In genomic region chr2:153546972-153547371, GRCm38 (mm10) we compare ENCODE assay signal across 35 mouse cellular contexts. TPM values are rescaled to one million over a fixed set of nuclear protein-coding genes. Genes with fewer than 3 reads are reported as not detected.
DNase-seq lines count a peak whose midpoint lies in the region; ATAC-seq lines count a peak whose summit lies in the region.
"Had no signal": no experiment of that assay in that cellular context is flagged by ENCODE, and none has a peak within 500 bp of the region (broad histone marks: within the 10 kb centered on the region; RNA-seq: fewer than 3 reads in every experiment).

No protein-coding gene starts in this region.

- ATAC-seq in erythroblast, adult 5-6 weeks (replicated peaks; ENCODE audit: low FRiP score, poor library complexity, severe bottlenecking), result no peak
- peak; percentile 64 for ATAC-seq in intestine, embryonic 15.5 days
- peak; percentile 47 for ATAC-seq in liver, embryonic 13.5 days (ENCODE audit: low read depth)

- peak overlapping the region; percentile 28; the same call in 1 of the 2 replicates for H3K27ac ChIP-seq in intestine, embryonic 15.5 days
- peak overlapping the region; percentile 87 for H3K27ac ChIP-seq in liver, embryonic 13.5 days
- H3K27ac ChIP-seq: forebrain, embryonic 15.5 days; hindbrain, embryonic 13.5 days; limb, embryonic 10.5 days; limb, embryonic 15.5 days; lung, embryonic 15.5 days; midbrain, embryonic 12.5 days had no signal

- no peak overlapping the region for H3K9ac ChIP-seq in intestine, embryonic 15.5 days
- peak overlapping the region; percentile 59 for H3K9ac ChIP-seq in liver, embryonic 13.5 days
- H3K9ac ChIP-seq: forebrain, embryonic 15.5 days; hindbrain, embryonic 13.5 days; limb, embryonic 15.5 days; lung, embryonic 15.5 days; midbrain, embryonic 12.5 days had no signal

- peaks cover 84% of the 10 kb centered on the region for H3K4me1 ChIP-seq in erythroblast, embryonic 14.5 days (ENCODE audit: control insufficient read depth)
- H3K4me1 ChIP-seq in intestine, embryonic 15.5 days (replicated peaks), result peaks cover 22% of the 10 kb centered on the region
- H3K4me1 ChIP-seq in liver, embryonic 13.5 days (replicated peaks), result peaks cover 82% of the 10 kb centered on the region

- WGBS in intestine, embryonic 15.5 days, result 43% methylated on average over 4 of the region's 4 CpGs
- WGBS in liver, embryonic 13.5 days (ENCODE audit: insufficient replicate concordance), result 17% methylated on average over 4 of the region's 4 CpGs

- peak overlapping the region; percentile 19 for H3K4me3 ChIP-seq in erythroblast, embryonic 14.5 days (replicated peaks)
- H3K4me3 ChIP-seq in intestine, embryonic 15.5 days (replicated peaks), result no peak overlapping the region
- H3K4me3 ChIP-seq in liver, embryonic 13.5 days (replicated peaks), result 0 out of 2 replicates have a peak overlapping the region, but pooled peaks have one; percentile 12
- H3K4me3 ChIP-seq: forebrain, embryonic 10.5 days; forebrain, embryonic 15.5 days; hindbrain, embryonic 13.5 days; limb, embryonic 10.5 days; limb, embryonic 15.5 days; lung, embryonic 15.5 days; midbrain, embryonic 12.5 days had no signal

- no peaks in the 10 kb centered on the region for H3K36me3 ChIP-seq in erythroblast, embryonic 14.5 days (ENCODE audit: control insufficient read depth)
- no peaks in the 10 kb centered on the region for H3K36me3 ChIP-seq in intestine, embryonic 15.5 days
- H3K36me3 ChIP-seq in liver, embryonic 13.5 days, result no peaks in the 10 kb centered on the region
- H3K36me3 ChIP-seq: forebrain, embryonic 10.5 days; forebrain, embryonic 15.5 days; hindbrain, embryonic 13.5 days; limb, embryonic 10.5 days; limb, embryonic 15.5 days; lung, embryonic 15.5 days; midbrain, embryonic 12.5 days had no signal

- peak overlapping the region; percentile 29 for H3K4me2 ChIP-seq in intestine, embryonic 15.5 days (replicated peaks)
- H3K4me2 ChIP-seq in liver, embryonic 13.5 days, result peak overlapping the region; percentile 54
- H3K4me2 ChIP-seq: forebrain, embryonic 15.5 days; hindbrain, embryonic 13.5 days; limb, embryonic 15.5 days; lung, embryonic 15.5 days; midbrain, embryonic 12.5 days had no signal

- DNase-seq in kidney, postnatal 36 days, result peak; percentile 14 to 21
- DNase-seq in kidney, postnatal 10 days, result no peak
- DNase-seq in liver, embryonic 13.5 days, result no peak
- no peak for DNase-seq in urinary bladder, postnatal 14 days (ENCODE audit: low spot score)
- no peak for DNase-seq in right cerebral cortex, postnatal 36 days (ENCODE audit: low spot score in 2 of 2)
- DNase-seq: adrenal gland, postnatal 10 days; cerebellum, adult 11 months; cerebellum, adult 9-10 months; cerebellum, postnatal 36 days; gastrocnemius, postnatal 10 days; heart, postnatal 36 days; thymus, postnatal 14 days had no signal

- H3K27me3 ChIP-seq in erythroblast, embryonic 14.5 days (ENCODE audit: control insufficient read depth), result no peaks in the 10 kb centered on the region
- H3K27me3 ChIP-seq in intestine, embryonic 15.5 days (replicated peaks), result no peaks in the 10 kb centered on the region
- H3K27me3 ChIP-seq in liver, embryonic 13.5 days, result no peaks in the 10 kb centered on the region
- H3K27me3 ChIP-seq: forebrain, embryonic 15.5 days; limb, embryonic 15.5 days; lung, embryonic 15.5 days; midbrain, embryonic 12.5 days had no signal

- no peaks in the 10 kb centered on the region for H3K9me3 ChIP-seq in erythroblast, embryonic 14.5 days (ENCODE audit: control insufficient read depth, low read length)
- H3K9me3 ChIP-seq in intestine, embryonic 15.5 days, result no peaks in the 10 kb centered on the region
- H3K9me3 ChIP-seq in liver, embryonic 13.5 days (replicated peaks), result no peaks in the 10 kb centered on the region
- H3K9me3 ChIP-seq: forebrain, embryonic 10.5 days; forebrain, embryonic 15.5 days; hindbrain, embryonic 13.5 days; limb, embryonic 10.5 days; limb, embryonic 15.5 days; lung, embryonic 15.5 days; midbrain, embryonic 12.5 days had no signal

RNA-seq across cellular contexts. Expression of gene Nol4l, which starts 17.2 kb away (rescaled TPM):
- polyA plus RNA-seq in erythroblast, embryonic 14.5 days (2012), result 0.99 and 1.1 TPM in 2 replicates
- total RNA-seq in erythroblast, adult 5-6 weeks (2015; ENCODE audit: low replicate concordance), result 2.7 and 6.1 TPM in 2 replicates
- total RNA-seq in erythroblast, adult 5-6 weeks (2017; ENCODE audit: low replicate concordance), result 1.8 and 4.3 TPM in 2 replicates
- polyA plus RNA-seq in intestine, embryonic 15.5 days (2015; fragmentation: Nextera tagmentation; extraction: Ambion mirVana), result 25.6 and 27.1 TPM in 2 replicates
- 5.3 and 5.4 TPM in 2 replicates for polyA plus RNA-seq in liver, embryonic 13.5 days (2015; fragmentation: Nextera tagmentation; extraction: Ambion mirVana)

RNA-seq across cellular contexts. Expression of gene 4930404H24Rik, which starts 54.4 kb away (rescaled TPM):
- polyA plus RNA-seq in erythroblast, embryonic 14.5 days (2012), result not detected in 2 replicates
- total RNA-seq in erythroblast, adult 5-6 weeks (2015; ENCODE audit: low replicate concordance), result 7.1 TPM in 1 of 2 replicates, not detected in the other
- total RNA-seq in erythroblast, adult 5-6 weeks (2017; ENCODE audit: low replicate concordance), result not detected in 2 replicates
- polyA plus RNA-seq in intestine, embryonic 15.5 days (2015; fragmentation: Nextera tagmentation; extraction: Ambion mirVana), result not detected in 2 replicates
- not detected in 2 replicates for polyA plus RNA-seq in liver, embryonic 13.5 days (2015; fragmentation: Nextera tagmentation; extraction: Ambion mirVana)
- total RNA-seq: adrenal gland, postnatal 10 days; CH12.LX; ES-E14; gastrocnemius, postnatal 10 days; granulocyte monocyte progenitor cell, adult 5-6 weeks; heart, postnatal 36 days; left cerebral cortex, postnatal 10 days; megakaryocyte progenitor cell, adult 5-6 weeks had no signal
- polyA plus RNA-seq: C2C12; embryonic facial prominence, embryonic 11.5 days; forebrain, embryonic 10.5 days; forebrain, embryonic 15.5 days; heart, embryonic 16.5 days; hindbrain, embryonic 13.5 days; kidney, adult 2 months; limb, embryonic 10.5 days; limb, embryonic 15.5 days; lung, embryonic 15.5 days; midbrain, embryonic 12.5 days; neural tube, embryonic 14.5 days; small intestine, adult 2 months; stomach, embryonic 14.5 days; urinary bladder, adult 2 months had no signal

Comparison
In these comparisons a context has a peak if more than half of its experiments do, and no peak if none do; other contexts are left out.
1. DNase-seq: peak in kidney, postnatal 36 days (2 of 2); none in kidney, postnatal 10 days (single experiment), liver, embryonic 13.5 days (single experiment), urinary bladder, postnatal 14 days (single experiment) and right cerebral cortex, postnatal 36 days (0 of 2).